Mouse (Mus musculus): ENCODE results near the gene Ip6k1. TPM values are rescaled to one million over a fixed set of nuclear protein-coding genes. Genes with fewer than 3 reads are reported as not detected.
A peak's percentile ranks its signal among the peaks of the same experiment; 100 is the strongest.

Ip6k1 gene
- total RNA-seq, 2 experiments from 2014 or later, result 12.5 to 22.8 TPM

DNA sequence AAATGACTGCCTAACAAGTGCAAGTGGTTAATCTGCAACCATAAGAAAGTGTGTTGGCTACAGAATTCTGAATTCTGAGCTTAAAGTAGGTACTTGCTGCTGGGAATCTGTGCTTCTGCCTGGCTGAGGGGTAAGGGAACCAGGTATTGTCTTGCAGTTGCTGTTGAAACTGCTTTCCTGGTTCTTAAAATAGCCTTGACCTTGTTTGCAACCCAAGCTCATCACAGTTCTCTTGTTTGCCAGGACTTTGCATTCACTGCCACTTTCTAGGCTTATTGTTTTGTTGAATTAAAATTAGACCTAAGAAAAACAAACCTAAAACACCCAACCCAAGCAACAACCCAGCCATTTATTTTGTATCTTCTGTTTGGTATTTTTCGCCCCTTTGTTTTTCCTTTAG is 18.4 kb downstream of the Ip6k1 start:
- no peak for ATAC-seq (replicated peaks; ENCODE audit: poor library complexity)

DNA sequence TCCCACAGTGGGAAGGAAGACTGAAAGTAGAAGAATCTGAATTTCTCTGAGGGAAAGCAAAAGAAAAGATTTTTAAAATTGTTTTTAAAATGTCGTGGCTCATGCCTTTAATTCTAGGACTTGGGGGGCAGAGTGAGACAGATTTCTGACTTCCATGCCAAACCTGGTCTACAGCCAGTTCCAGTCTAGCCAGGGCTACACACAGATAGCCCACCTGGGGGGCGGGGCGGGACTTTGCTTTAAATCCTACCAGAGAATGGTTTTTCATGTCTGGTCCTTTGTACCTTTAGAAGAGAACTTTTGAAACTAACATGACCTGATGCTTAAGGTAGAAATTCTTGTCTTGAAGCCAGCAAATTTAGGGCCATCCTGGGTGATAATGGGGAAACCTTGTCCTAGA is 20.9 kb downstream of the Ip6k1 start:
- no peak for ATAC-seq (replicated peaks; ENCODE audit: poor library complexity)

DNA sequence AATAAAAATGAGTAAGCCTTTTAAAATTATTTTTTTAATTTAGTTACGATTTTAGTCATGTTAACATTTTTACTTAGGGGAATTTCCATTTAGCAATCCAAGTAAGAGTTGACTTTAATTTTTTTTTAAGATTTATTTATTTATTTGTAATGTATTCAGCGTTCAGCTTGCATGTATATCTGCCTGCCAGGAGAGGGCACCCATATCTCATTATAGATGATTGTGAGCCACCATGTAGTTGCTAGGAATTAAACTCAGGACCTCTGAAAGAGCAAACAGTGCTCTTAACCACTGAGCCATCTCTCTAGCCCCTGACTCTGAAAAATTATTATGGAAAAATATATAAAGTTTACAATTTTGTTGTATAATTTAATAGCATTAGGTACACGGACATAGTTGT is 24.3 kb downstream of the Ip6k1 start:
- ATAC-seq (replicated peaks; ENCODE audit: poor library complexity), result no peak

DNA sequence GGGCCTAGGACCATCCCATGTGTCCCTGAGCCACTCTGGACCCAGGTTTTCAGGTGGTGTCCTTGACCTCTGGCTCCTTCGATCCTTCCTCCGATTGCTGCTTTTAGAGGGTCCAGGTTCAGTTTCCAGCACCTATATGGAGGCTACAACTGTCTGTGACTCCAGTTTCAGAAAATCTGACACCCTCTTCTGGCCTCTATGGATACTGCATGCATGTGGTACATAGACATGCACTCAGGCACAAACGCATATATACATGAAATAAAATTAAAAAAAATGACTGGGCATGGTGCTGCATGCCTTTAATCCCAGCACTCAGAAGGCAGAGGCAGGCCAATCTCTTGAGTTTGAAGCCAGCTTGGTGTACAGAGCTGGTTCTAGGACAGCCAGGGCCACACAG is 25.6 kb downstream of the Ip6k1 start:
- ATAC-seq (replicated peaks; ENCODE audit: poor library complexity), result no peak

DNA sequence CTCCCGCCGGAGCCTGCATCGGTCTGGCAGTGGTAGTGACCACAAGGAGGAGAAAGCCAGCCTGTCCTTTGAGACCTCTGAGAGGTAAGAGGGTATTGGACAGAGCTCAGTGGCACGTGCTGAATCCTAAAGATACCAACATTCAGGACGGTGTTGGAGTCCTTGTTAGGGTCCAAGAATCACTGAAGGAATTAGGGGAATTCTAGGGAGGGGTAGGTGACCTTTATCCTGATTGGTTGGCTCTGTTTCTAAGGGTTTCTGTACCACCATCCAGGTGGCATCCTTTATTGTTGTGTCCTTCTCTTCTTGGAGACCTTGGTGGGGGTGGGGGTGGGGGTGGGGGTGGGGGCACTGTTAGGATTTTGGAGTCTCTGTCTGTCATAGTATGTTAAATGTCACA is 29.8 kb downstream of the Ip6k1 start:
- ATAC-seq (replicated peaks; ENCODE audit: poor library complexity), result no peak

DNA sequence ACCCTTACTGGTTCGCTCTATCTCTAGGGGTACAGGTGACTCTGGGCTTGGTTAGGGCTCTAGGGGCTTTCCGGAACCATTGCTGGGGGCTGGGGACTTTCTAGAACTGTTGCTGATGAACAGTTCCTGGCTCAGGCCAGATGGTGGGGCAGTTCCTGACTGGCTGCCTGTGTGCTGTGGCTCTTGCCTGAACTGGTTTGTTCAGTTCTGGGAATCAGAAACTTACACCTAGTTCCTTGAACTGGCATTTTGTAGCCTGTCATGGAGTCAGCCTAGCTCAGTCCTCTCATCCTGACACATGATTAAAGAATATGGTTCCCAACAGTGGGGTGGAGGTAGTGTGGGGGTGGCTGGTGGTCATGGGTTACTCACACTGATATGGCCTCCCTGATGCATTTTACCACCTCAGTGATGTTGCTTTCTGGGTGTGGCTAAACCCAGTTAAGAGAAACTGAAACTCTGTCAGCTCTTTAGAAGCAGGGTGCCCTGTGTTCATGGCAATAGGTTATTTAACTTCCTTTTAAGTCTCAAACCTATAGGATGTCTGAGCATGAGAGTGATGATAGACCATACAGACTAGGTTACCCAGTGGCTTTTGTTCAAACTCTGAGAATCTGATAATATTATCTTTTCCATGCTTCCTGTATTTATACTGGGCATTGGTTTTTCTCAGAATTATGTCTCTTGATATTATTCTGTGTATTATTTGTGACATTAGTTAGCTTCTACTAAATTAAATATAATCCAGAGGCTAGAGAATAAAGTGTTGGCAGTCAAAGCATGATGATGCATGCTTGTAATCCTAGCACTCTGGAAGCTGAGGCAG is 33.2 kb downstream of the Ip6k1 start:
- ATAC-seq (replicated peaks; ENCODE audit: poor library complexity), result peak; percentile 60

DNA sequence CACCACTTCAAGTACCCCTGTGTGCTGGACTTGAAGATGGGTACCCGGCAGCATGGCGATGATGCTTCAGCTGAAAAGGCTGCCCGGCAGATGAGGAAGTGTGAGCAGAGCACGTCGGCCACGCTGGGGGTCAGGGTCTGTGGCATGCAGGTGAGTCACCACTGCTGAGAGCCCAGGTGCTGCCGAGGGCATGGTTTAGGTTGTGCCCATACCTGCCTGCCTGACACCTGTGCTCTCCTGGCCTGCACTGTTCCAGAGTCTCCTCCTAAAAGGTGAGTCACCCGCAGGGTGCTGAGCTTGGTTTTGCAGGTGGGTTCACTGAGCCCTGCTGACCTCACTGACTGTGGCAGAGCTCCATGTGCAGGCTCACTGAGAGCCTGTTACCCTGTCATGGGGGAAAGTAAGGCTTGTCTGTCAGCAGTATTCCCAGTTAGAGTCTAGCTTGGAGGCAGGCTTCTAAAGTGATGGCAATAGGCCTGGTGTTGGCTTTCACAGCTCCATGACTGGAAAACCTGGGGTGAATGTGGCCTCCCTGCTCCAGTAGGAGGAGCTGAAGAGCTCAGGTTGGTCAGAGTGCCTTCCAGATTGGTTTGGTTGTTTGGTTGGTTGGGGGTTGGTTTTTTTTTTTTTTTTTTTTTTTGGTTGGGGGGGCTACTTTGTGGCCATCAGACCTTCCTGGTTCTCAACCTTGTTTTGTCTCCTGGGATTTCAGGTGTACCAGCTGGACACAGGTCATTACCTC is 42.6 kb downstream of the Ip6k1 start:
- no peak for ATAC-seq (replicated peaks; ENCODE audit: poor library complexity)

DNA sequence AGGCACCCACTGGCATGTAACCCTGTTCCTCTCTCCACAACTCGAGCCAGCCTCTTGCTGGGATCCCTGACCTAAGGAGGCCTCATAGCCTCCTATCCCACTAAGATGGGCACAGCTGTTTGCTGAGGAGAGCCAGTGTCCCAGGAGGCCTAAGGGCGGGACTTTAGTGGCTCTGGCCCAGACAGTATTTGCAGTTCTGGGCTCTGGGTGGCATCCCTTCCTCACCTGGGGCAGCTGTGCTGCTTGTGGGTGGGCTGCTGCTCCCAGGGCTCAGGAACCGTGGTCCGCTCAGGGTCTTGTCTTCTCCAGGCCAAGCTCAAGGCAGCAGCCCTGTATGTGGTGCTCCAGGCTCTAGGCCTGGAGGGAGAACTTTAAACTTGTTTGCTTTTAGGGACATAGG is 44.3 kb downstream of the Ip6k1 start:
- no peak for ATAC-seq (replicated peaks; ENCODE audit: poor library complexity)

DNA sequence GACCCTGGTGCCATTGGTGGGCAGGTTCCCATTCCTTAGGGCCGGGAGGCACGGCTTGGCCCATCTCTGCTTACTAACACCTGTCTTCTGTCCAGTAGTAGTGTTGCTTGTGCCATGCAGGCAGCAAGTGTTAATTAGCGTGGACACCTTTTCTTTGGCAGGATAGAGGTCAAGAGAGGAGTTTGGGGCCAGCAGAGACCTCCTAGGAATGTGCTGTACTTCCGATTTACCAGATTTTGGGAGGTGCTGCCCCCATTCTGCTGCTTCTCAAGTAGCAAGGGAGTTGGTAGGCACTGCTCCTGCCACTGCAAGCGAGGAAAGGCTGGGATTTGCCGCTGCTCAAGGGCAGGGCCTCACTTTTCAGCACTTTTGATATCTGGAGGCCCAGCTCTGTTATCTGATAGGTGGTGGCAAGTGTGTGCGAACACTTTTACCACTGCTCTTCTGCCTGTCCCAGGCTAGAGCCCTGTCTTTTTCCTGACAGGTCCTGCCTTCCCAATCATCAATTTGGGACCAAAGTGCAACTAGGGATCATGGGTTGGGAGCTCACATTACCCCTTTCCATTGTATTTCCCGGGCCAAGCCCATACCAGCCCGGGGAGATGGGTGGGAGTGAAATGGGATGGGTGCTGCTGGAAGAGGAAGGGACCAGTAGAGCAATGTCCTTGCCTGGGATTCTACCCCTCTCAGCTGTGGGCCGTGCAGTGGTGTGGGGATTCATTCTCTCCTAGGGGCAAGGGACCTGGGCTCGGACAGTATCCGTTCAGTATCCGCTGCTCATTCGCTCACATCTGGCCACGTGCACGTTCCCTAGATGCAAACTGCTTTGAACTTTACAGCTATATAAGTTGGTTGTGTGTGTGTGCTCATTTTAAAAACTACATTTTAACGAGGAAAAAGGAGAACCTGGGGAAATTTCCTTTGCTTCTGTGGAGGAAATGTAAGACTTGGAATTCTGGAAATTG is 45.6 kb downstream of the Ip6k1 start:
- ATAC-seq (replicated peaks; ENCODE audit: poor library complexity), result 0 out of 2 replicates have a peak, but pooled peaks have one; percentile 8

DNA sequence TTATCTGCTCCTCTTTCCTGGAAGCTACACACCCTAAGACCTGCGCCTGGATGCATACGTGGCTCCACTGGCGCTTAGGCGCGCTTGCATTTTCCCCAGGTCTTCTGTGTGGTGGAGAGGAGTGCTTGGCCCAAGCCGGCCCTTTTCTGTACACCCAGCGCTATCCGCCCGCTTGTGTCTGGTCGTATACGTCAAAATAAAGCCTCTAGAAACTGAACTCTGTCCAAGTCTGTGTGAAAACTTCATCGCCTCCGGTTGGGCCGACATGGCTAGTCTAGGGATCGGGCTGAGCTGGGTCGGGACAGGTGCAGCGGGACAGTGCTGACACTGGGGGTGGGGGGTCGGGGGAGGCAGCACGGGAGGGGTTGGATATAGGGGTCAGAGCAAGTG is 46.3 kb downstream of the Ip6k1 start:
- ATAC-seq (replicated peaks; ENCODE audit: poor library complexity), result no peak

DNA sequence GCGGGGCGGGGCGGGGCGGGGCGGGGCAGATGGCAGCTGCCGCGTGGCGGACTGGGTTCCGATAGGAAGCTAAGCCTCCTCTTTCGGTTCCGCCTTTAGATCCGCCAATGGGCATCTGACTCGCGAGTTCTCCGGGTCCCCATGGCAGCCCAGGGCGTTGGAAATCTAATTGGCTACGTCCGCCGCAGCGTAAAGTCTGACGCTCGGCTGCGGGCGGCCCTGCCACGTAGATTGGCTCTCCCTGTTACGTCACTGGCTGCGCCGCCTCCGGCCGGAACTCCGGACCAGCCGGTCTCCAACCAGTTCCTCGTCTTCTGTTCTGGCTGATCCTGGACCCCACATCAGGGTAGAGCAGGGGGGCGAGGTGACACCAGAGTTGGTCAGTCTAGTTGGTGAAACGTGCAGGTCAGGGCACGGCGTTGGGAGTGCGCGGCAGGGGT is 46.7 kb downstream of the Ip6k1 start, which contains the start of gene Gmppb:
Gmppb (plus strand) TSS at position 227 of the 440 bp plus-strand sequence.
- ATAC-seq (replicated peaks; ENCODE audit: poor library complexity), result peak; percentile 79

DNA sequence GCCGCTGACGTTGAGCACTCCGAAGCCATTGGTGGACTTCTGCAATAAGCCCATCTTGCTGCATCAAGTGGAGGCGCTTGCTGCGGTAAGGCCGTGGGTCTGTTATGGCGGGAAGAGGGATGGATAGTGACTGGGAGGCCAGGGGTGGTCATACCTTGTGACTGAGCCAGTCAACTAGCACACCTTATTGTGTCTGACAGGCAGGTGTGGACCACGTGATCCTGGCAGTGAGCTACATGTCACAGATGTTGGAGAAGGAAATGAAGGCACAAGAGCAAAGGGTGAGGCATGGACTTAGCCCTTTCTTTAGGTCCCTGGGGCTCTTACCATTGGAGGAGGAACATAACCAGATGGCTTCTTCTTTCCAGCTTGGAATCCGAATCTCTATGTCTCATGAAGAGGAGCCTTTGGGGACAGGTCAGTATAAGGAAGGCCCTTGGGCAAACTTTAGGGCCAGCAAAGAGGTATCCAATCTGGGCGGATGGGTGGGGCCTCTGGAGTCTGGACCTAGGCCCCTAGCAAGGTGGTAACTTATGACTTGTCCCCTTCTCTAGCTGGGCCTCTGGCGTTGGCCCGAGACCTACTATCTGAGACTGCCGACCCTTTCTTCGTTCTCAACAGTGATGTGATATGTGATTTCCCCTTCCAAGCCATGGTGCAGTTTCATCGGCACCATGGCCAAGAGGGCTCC is 47.4 kb downstream of the Ip6k1 start:
- ATAC-seq (replicated peaks; ENCODE audit: poor library complexity), result peak; percentile 9

DNA sequence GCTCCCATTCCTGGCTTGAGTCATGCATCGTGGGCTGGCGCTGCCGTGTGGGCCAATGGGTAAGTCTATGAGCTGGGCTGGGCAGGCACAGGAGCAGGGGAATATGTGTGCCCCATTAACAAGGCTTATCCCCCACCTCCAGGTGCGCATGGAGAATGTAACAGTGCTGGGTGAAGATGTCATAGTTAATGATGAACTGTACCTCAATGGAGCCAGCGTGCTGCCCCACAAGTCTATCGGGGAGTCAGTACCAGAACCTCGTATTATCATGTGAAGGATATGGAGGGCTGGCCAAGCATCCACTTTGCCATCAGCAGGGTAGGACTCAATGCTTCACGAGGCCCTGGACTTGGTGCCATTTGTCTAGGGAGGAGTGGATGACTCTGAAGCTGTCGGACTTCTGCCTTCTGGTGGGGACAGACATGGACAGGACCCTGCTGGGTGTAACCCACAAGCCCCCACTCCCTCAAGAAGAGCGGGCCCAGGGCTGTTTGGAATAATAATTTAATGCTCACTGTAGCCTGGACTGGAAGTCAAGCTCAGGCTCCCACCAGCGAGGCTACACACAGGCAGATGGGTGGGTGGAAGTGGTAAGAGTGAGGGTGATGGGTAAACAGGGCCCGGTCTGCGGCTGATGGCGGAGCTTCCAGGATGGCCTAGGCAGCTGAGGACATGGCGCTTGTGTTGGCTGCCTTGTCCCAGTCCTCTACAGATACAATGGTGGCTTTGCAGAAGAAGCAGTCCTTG is 49.1 kb downstream of the Ip6k1 start:
- ATAC-seq (replicated peaks; ENCODE audit: poor library complexity), result no peak

DNA sequence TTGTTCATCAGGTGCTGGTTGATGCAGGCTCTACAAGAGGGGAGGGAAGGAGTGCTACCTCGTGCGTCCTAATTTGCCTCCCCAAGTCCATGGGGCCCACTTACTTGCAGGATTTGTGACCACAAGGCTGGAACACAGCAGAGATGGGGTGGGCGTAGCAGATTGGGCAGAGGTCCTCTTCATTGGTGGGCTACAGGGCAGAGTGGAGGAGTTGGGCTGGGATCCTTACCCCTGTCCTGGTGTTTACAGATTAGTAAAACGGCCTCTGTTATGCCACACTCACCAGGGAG is 49.6 kb downstream of the Ip6k1 start:
- ATAC-seq (replicated peaks; ENCODE audit: poor library complexity), result no peak

DNA sequence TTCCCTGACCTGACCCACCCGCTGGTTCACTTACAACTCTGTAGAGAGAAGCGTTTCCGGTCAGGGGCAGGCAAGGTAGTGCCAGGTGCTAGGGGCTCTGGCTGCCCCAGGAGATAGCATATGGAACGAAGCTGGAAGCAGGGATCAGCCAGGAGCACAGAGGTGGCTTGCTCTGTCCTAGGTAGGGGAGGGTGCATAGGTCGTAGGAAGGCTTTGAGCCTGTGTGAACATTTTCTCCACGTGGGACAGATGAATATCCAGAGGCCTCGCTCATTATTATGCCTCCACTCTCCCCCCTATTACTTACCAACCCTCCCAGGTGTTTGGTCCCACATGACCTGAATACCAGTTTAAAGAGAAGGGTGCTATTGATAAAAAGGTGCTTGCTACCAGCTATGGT is 50.1 kb downstream of the Ip6k1 start:
- ATAC-seq (replicated peaks; ENCODE audit: poor library complexity), result no peak

DNA sequence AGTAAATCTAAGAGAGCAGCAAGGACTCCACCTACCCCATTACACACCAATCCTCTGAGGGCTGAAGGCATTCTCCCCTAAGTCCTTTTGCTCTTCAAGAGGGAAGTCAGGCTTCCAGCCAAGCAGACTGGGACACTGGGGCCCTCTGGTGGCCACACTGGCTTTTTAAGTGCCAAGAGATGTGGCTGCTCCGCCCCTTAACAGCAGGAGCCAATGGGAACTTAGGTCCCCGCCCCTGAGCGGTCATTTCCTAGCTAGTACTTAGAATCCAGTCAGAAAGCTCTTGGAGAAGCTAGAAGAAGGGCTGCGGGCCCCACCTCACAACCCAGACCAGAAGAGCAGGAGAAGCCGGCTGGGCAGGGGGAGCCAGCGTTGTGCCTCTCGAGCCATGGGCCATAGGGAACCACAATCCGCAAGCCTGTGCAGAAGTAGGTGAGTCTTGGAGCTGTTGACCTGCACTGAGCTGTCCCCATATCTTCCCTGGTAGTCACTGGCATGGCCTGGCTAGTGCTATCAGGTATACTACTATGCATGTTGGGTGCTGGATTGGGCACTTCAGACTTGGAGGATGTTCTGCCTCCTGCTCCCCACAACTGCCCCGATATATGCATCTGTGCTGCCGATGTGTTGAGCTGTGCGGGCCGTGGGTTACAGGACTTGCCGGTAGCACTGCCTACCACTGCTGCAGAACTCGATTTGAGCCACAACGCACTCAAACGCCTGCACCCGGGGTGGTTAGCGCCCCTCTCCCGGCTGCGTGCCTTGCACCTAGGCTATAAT is 50.8 kb downstream of the Ip6k1 start, which contains the start of gene Amigo3:
Amigo3 (plus strand) TSS at position 275 of the 780 bp plus-strand sequence.
- peak; percentile 74 for ATAC-seq (replicated peaks; ENCODE audit: poor library complexity)

DNA sequence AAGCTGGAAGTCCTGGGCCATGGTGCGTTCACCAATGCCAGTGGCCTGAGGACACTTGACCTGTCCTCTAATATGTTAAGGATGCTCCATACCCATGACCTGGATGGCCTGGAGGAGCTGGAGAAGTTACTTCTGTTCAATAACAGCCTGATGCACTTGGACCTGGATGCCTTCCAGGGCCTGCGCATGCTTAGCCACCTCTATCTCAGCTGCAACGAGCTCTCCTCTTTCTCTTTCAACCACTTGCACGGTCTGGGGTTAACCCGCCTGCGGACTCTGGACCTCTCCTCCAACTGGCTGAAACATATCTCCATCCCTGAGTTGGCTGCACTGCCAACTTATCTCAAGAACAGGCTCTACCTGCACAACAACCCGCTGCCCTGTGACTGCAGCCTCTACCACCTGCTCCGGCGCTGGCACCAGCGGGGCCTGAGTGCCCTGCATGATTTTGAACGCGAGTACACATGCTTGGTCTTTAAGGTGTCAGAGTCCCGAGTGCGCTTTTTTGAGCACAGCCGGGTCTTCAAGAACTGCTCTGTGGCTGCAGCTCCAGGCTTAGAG is 51.4 kb downstream of the Ip6k1 start:
- no peak for ATAC-seq (replicated peaks; ENCODE audit: poor library complexity)

DNA sequence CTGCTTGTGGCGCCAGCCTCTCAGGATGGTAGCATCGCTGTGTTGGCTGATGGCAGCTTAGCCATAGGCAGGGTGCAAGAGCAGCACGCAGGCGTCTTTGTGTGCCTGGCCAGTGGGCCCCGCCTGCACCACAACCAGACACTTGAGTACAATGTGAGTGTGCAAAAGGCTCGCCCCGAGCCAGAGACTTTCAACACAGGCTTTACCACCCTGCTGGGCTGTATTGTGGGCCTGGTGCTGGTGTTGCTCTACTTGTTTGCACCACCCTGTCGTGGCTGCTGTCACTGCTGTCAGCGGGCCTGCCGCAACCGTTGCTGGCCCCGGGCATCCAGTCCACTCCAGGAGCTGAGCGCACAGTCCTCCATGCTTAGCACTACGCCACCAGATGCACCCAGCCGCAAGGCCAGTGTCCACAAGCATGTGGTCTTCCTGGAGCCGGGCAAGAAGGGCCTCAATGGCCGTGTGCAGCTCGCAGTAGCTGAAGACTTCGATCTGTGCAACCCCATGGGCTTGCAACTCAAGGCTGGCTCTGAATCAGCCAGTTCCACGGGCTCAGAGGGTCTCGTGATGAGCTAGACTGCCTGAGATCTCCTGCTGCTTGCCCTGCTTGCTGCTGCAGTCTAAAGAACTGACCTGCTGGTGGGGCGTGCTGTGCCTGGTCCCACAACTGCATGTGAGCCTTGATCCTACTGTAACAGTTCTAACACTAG is 52.2 kb downstream of the Ip6k1 start:
- no peak for ATAC-seq (replicated peaks; ENCODE audit: poor library complexity)

Measured in megakaryocyte progenitor cell, adult 5-6 weeks (primary cell).